Mouse (Mus musculus): ENCODE measurements around the gene Cep112. TPM values are rescaled to one million over a fixed set of nuclear protein-coding genes. Genes with fewer than 3 reads are reported as not detected.

Gene Cep112
- polyA plus RNA-seq, 2 experiments: 0.76 to 1.7 TPM

GRCm38 (mm10) chr11:108637780-108638179 is 212.8 kb downstream of the Cep112 start:
- no peaks in the 10 kb centered on the region for H3K36me3 ChIP-seq (replicated peaks; ENCODE audit: control insufficient read depth, insufficient read depth, low read depth)

GRCm38 (mm10) chr11:108655574-108655973 is 230.6 kb downstream of the Cep112 start:
- Histone ChIP-seq H3K9ac (replicated peaks) (no peak overlapping the region), H3K27me3 (ENCODE audit: control insufficient read depth, insufficient read depth, low read length) (no peaks in the 10 kb centered on the region), H3K4me2 (ENCODE audit: low read depth) (no peak overlapping the region), H3K4me1 (replicated peaks; ENCODE audit: control insufficient read depth in 2 of 2, insufficient read depth in 2 of 2, low read length in 1 of 2) (no peaks in the 10 kb centered on the region), H3K9me3 (ENCODE audit: control insufficient read depth, low read length) (no peaks in the 10 kb centered on the region), H3K27ac (no peak overlapping the region), H3K4me3 (ENCODE audit: insufficient read depth in 1 of 2, low read depth in 2 of 2, low read length in 2 of 2) (no peak overlapping the region), H3K36me3 (replicated peaks; ENCODE audit: control insufficient read depth, insufficient read depth, low read depth) (no peaks in the 10 kb centered on the region)
- WGBS (ENCODE audit: insufficient replicate concordance): 63% methylated on average over 2 of the region's 2 CpGs
- no peak for DNase-seq (ENCODE audit: low read depth in 3 of 3, low spot score in 3 of 3)
- ATAC-seq (ENCODE audit: insufficient read depth): no peak
- no peak for TF ChIP-seq CTCF (IDR thresholded peaks at IDR 0.05; ENCODE audit: low read depth)
- no peak for TF ChIP-seq EP300 (IDR thresholded peaks at IDR 0.05; ENCODE audit: low read depth)

More at GRCm38 (mm10) chr11:108637780-108638179, 212.8 kb downstream of the Cep112 start:
- Histone ChIP-seq H3K27me3 (ENCODE audit: control insufficient read depth, insufficient read depth, low read length) (no peaks in the 10 kb centered on the region), H3K27ac (no peak overlapping the region), H3K4me1 (replicated peaks; ENCODE audit: control insufficient read depth in 2 of 2, insufficient read depth in 2 of 2, low read length in 1 of 2) (no peaks in the 10 kb centered on the region), H3K4me2 (ENCODE audit: low read depth) (no peak overlapping the region), H3K9ac (replicated peaks) (no peak overlapping the region), H3K4me3 (ENCODE audit: insufficient read depth in 1 of 2, low read depth in 2 of 2, low read length in 2 of 2) (no peak overlapping the region), H3K9me3 (ENCODE audit: control insufficient read depth, low read length) (no peaks in the 10 kb centered on the region)
- TF ChIP-seq EP300 (IDR thresholded peaks at IDR 0.05; ENCODE audit: low read depth) (no peak), CTCF (IDR thresholded peaks at IDR 0.05; ENCODE audit: low read depth) (no peak)
- DNase-seq (ENCODE audit: low read depth in 3 of 3, low spot score in 3 of 3): no peak
- ATAC-seq (ENCODE audit: insufficient read depth): no peak
- WGBS (ENCODE audit: insufficient replicate concordance): 67% methylated on average over 2 of the region's 2 CpGs

GRCm38 (mm10) chr11:108682014-108682413 is 257.0 kb downstream of the Cep112 start:
- ATAC-seq (ENCODE audit: insufficient read depth) (no peak), DNase-seq (ENCODE audit: low read depth in 3 of 3, low spot score in 3 of 3) (no peak)
- Histone ChIP-seq H3K4me3 (ENCODE audit: insufficient read depth in 1 of 2, low read depth in 2 of 2, low read length in 2 of 2) (no peak overlapping the region), H3K4me1 (replicated peaks; ENCODE audit: control insufficient read depth in 2 of 2, insufficient read depth in 2 of 2, low read length in 1 of 2) (no peaks in the 10 kb centered on the region), H3K9me3 (ENCODE audit: control insufficient read depth, low read length) (no peaks in the 10 kb centered on the region), H3K27ac (no peak overlapping the region), H3K4me2 (ENCODE audit: low read depth) (no peak overlapping the region), H3K36me3 (replicated peaks; ENCODE audit: control insufficient read depth, insufficient read depth, low read depth) (no peaks in the 10 kb centered on the region), H3K27me3 (ENCODE audit: control insufficient read depth, insufficient read depth, low read length) (no peaks in the 10 kb centered on the region), H3K9ac (replicated peaks) (no peak overlapping the region)
- WGBS (ENCODE audit: insufficient replicate concordance): 73% methylated on average over 3 of the region's 3 CpGs
- no peak for TF ChIP-seq CTCF (IDR thresholded peaks at IDR 0.05; ENCODE audit: low read depth)
- TF ChIP-seq EP300 (IDR thresholded peaks at IDR 0.05; ENCODE audit: low read depth): no peak

- H3K4me3 ChIP-seq (ENCODE audit: insufficient read depth in 1 of 2, low read depth in 2 of 2, low read length in 2 of 2): no peak overlapping the region
- DNase-seq (ENCODE audit: low read depth in 3 of 3, low spot score in 3 of 3): no peak
- 0 out of 4 replicates have a peak, but pooled peaks cover 0 to 2% of the 10 kb centered on the region in 2 experiments for H3K4me1 ChIP-seq (replicated peaks; ENCODE audit: control insufficient read depth in 2 of 2, insufficient read depth in 2 of 2, low read length in 1 of 2)
- H3K36me3 ChIP-seq (replicated peaks; ENCODE audit: control insufficient read depth, insufficient read depth, low read depth): no peaks in the 10 kb centered on the region
- H3K27me3 ChIP-seq (ENCODE audit: control insufficient read depth, insufficient read depth, low read length): no peaks in the 10 kb centered on the region
- WGBS (ENCODE audit: insufficient replicate concordance): 13% methylated on average over 4 of the region's 4 CpGs
- no peak overlapping the region for H3K9ac ChIP-seq (replicated peaks)
- no peaks in the 10 kb centered on the region for H3K9me3 ChIP-seq (ENCODE audit: control insufficient read depth, low read length)
- no peak for ATAC-seq (ENCODE audit: insufficient read depth)
- TF ChIP-seq EP300 (IDR thresholded peaks at IDR 0.05; ENCODE audit: low read depth) (no peak), CTCF (IDR thresholded peaks at IDR 0.05; ENCODE audit: low read depth) (no peak)
- no peak overlapping the region for H3K4me2 ChIP-seq (ENCODE audit: low read depth)
- H3K27ac ChIP-seq: no peak overlapping the region
Measured at GRCm38 (mm10) chr11:108696563-108696962, 271.6 kb downstream of the Cep112 start.

- H3K36me3 ChIP-seq (replicated peaks; ENCODE audit: control insufficient read depth, insufficient read depth, low read depth): no peaks in the 10 kb centered on the region
- no peak for TF ChIP-seq EP300 (IDR thresholded peaks at IDR 0.05; ENCODE audit: low read depth)
- no peak for TF ChIP-seq CTCF (IDR thresholded peaks at IDR 0.05; ENCODE audit: low read depth)
- 24% methylated on average over 7 of the region's 7 CpGs for WGBS (ENCODE audit: insufficient replicate concordance)
- H3K9me3 ChIP-seq (ENCODE audit: control insufficient read depth, low read length): no peaks in the 10 kb centered on the region
- H3K4me1 ChIP-seq (replicated peaks; ENCODE audit: control insufficient read depth in 2 of 2, insufficient read depth in 2 of 2, low read length in 1 of 2): no peaks in the 10 kb centered on the region
- no peak for ATAC-seq (ENCODE audit: insufficient read depth)
- DNase-seq (ENCODE audit: low read depth in 3 of 3, low spot score in 3 of 3): no peak
- H3K9ac ChIP-seq (replicated peaks): no peak overlapping the region
- H3K27ac ChIP-seq: no peak overlapping the region
- H3K4me3 ChIP-seq (ENCODE audit: insufficient read depth in 1 of 2, low read depth in 2 of 2, low read length in 2 of 2): no peak overlapping the region
- H3K27me3 ChIP-seq (ENCODE audit: control insufficient read depth, insufficient read depth, low read length): no peaks in the 10 kb centered on the region
- H3K4me2 ChIP-seq (ENCODE audit: low read depth): no peak overlapping the region
Measured at GRCm38 (mm10) chr11:108752301-108752700, 327.3 kb downstream of the Cep112 start.

Measured in liver, embryonic 14.5 days (tissue).